Mouse (Mus musculus) liver, adult 2 months (tissue): ENCODE data around the gene Armh3.

Experiments used
- CTCF ChIP-seq: fragments of 200-500 bp; IDR thresholded peaks from 2 replicates; pipeline ENCODE4 v1.5.1; 2011; ENCODE audit warnings: low read depth, low read length, control low read depth
- POLR2A ChIP-seq: fragments of 200-500 bp; IDR thresholded peaks from 2 replicates; pipeline ENCODE4 v1.6.1; 2011; ENCODE audit warnings: low read length, control low read depth; ENCODE audit not compliant: insufficient read depth; ENCODE audit errors: extremely low read depth

DNA sequence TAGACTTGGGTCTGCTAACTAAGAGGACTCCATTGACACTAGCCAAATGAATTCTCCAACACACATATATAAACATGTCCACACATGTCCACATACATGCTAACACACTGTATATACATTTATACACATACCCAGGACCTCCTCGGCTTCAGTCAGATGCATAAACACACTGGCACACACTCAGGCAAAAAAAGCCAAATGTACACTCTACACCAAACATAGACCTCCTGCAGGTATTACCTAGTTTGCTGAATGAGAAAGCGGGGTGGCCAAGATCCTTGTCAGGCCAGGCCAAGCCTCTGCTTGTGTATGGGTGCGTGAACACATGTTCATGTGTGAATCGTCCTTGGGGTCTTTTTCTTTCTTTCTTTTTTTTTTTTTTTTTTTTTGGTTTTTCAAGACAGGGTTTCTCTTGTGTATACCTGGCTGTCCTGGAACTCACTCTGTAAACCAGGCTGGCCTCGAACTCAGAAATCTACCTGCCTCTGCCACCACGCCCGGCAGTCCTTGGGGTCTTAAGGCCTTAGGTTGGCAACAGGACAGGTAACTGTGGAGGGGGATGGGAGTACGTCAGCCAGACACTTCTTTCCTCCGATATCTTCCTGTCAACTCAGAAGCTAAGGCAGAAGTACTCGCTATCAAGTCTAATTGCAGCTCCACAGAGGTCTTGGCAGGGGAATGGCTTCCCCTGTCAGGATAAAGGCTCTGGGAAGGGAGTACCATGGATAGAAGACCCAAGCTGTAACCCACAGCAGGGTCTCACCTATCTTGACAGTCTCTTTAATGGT lies 32.1 kb upstream of the Armh3 start:
- TF ChIP-seq CTCF: no peak
- no peak for TF ChIP-seq POLR2A
